Mouse (Mus musculus): ENCODE data around the gene Qk. TPM values are rescaled to one million over a fixed set of nuclear protein-coding genes. Genes with fewer than 3 reads are reported as not detected.

Gene Qk
- 28.4 TPM for polyA plus RNA-seq (2014; fragmentation: Illumina TruSeq; extraction: RNeasy Lipid Tissue Mini Kit (QIAGEN cat#74804); ENCODE audit: low replicate concordance)

GRCm38 (mm10) chr17:10319685-10320455, at the start of gene Qk:
TSS of gene Qk (minus strand) at chr17:10319854.

All from small intestine, adult 10 weeks (tissue).